Mouse (Mus musculus) liver, embryonic 13.5 days (tissue): ENCODE results near the gene Ap2m1. TPM values are rescaled to one million over a fixed set of nuclear protein-coding genes. Genes with fewer than 3 reads are reported as not detected.

Experiments used
- ATAC-seq: fragments of 200-750 bp; cut with Nextera tagmentation; 2 replicates; pipeline ENCODE4 v1.8.0; 2017; ENCODE audit warnings: low read depth, mild to moderate bottlenecking, moderate number of reproducible peaks, moderate library complexity
- DNase-seq: peaks from one replicate; pipeline ENCODE4 v3.0.0; 2022
- H3K27ac ChIP-seq: fragments of 300-500 bp; sonication (generic); 2 replicates; pipeline ENCODE4 v1.5.1; 2015; ENCODE audit warnings: moderate library complexity, mild to moderate bottlenecking, inconsistent platforms
- H3K27me3 ChIP-seq: fragments of 300-500 bp; sonication (generic); 2 replicates; pipeline ENCODE4 v1.6.1; 2015; ENCODE audit warnings: mild to moderate bottlenecking, inconsistent platforms
- H3K36me3 ChIP-seq: fragments of 300-500 bp; sonication (generic); 2 replicates; pipeline ENCODE4 v1.6.1; 2015; ENCODE audit warnings: mild to moderate bottlenecking, inconsistent platforms
- H3K4me1 ChIP-seq: fragments of 300-500 bp; sonication (generic); replicated peaks from 2 replicates; pipeline ENCODE4 v1.6.1; 2015; ENCODE audit warnings: inconsistent platforms
- H3K4me2 ChIP-seq: fragments of 300-500 bp; sonication (generic); 2 replicates; pipeline ENCODE4 v1.6.1; 2015; ENCODE audit warnings: inconsistent platforms, mild to moderate bottlenecking, moderate library complexity
- H3K4me3 ChIP-seq: fragments of 300-500 bp; sonication (generic); replicated peaks from 2 replicates; pipeline ENCODE4 v1.5.1; 2015; ENCODE audit warnings: mild to moderate bottlenecking, inconsistent platforms
- H3K9ac ChIP-seq: fragments of 300-500 bp; sonication (generic); 2 replicates; pipeline ENCODE4 v1.6.1; 2015; ENCODE audit warnings: mild to moderate bottlenecking, inconsistent platforms
- H3K9me3 ChIP-seq: fragments of 300-500 bp; sonication (generic); replicated peaks from 2 replicates; pipeline ENCODE4 v1.6.1; 2016; ENCODE audit warnings: inconsistent platforms
- WGBS: fragments of 180-500 bp; shearing (Covaris S2); methylation state at CpG from one replicate; pipeline ENCODE4 v1.1.7; 2015; ENCODE audit not compliant: insufficient replicate concordance; 5-methylcytosine and 5-hydroxymethylcytosine counted together
- polyA plus RNA-seq: library from polyadenylated mRNA; unstranded; fragments of >200 nt; fragmentation: Nextera tagmentation; extraction: Ambion mirVana; gene quantifications from 2 replicates; pipeline ENCODE4 v1.2.1, GENCODE M21; 2015

Gene Ap2m1
- polyA plus RNA-seq, 1 experiment from 2014 or later = 413 TPM

GRCm38 (mm10) chr16:20549161-20549560, 13.9 kb downstream of the Ap2m1 start:
- H3K4me3 ChIP-seq = peak overlapping the region; percentile 75
- 42% methylated on average over 9 of the region's 9 CpGs for WGBS
- no peak for ATAC-seq
- H3K4me2 ChIP-seq = peak overlapping the region; percentile 87
- H3K4me1 ChIP-seq = peaks cover 33% of the 10 kb centered on the region
- peak overlapping the region; percentile 75 for H3K27ac ChIP-seq
- no peaks in the 10 kb centered on the region for H3K27me3 ChIP-seq
- H3K36me3 ChIP-seq = peaks cover 63% of the 10 kb centered on the region
- no peaks in the 10 kb centered on the region for H3K9me3 ChIP-seq
- H3K9ac ChIP-seq = peak overlapping the region; percentile 77
- DNase-seq = no peak

GRCm38 (mm10) chr16:20551691-20552090, 16.4 kb downstream of the Ap2m1 start:
- Histone ChIP-seq H3K9ac (no peak overlapping the region), H3K36me3 (peaks cover 62% of the 10 kb centered on the region)
- 89% methylated on average over 5 of the region's 5 CpGs for whole genome bisulfite sequencing

GRCm38 (mm10) chr16:20552594-20552993, 17.3 kb downstream of the Ap2m1 start:
- no peak overlapping the region for H3K27ac ChIP-seq
- WGBS = 74% methylated on average over 1 of the region's 1 CpGs
- ATAC-seq (no peak), DNase-seq (no peak)
- H3K4me1 ChIP-seq = peaks cover 22% of the 10 kb centered on the region
- H3K4me3 ChIP-seq = no peak overlapping the region
- H3K4me2 ChIP-seq = no peak overlapping the region
- no peak overlapping the region for H3K9ac ChIP-seq
- no peaks in the 10 kb centered on the region for H3K9me3 ChIP-seq
- H3K36me3 ChIP-seq = peaks cover 66% of the 10 kb centered on the region
- H3K27me3 ChIP-seq = no peaks in the 10 kb centered on the region

More at GRCm38 (mm10) chr16:20551691-20552090, 16.4 kb downstream of the Ap2m1 start:
- ATAC-seq (no peak), DNase-seq (no peak)
- Histone ChIP-seq H3K9me3 (no peaks in the 10 kb centered on the region), H3K4me1 (peaks cover 30% of the 10 kb centered on the region), H3K4me3 (no peak overlapping the region), H3K4me2 (no peak overlapping the region), H3K27ac (no peak overlapping the region), H3K27me3 (no peaks in the 10 kb centered on the region)

- ATAC-seq = no peak
- no peaks in the 10 kb centered on the region for H3K27me3 ChIP-seq
These were observed 19.7 kb downstream of the Ap2m1 start for GRCm38 (mm10) chr16:20555000-20555399.

GRCm38 (mm10) chr16:20557381-20557780, 22.1 kb downstream of the Ap2m1 start:
- ATAC-seq = no peak
- DNase-seq = no peak
- Histone ChIP-seq H3K9me3 (no peaks in the 10 kb centered on the region), H3K27me3 (no peaks in the 10 kb centered on the region), H3K4me1 (no peaks in the 10 kb centered on the region), H3K4me3 (no peak overlapping the region), H3K9ac (no peak overlapping the region), H3K4me2 (no peak overlapping the region), H3K36me3 (peaks cover 90% of the 10 kb centered on the region), H3K27ac (no peak overlapping the region)
- 76% methylated on average over 7 of the region's 7 CpGs for WGBS

More at GRCm38 (mm10) chr16:20555000-20555399, 19.7 kb downstream of the Ap2m1 start:
- no peak overlapping the region for H3K4me3 ChIP-seq
- DNase-seq = no peak
- no peak overlapping the region for H3K4me2 ChIP-seq
- no peaks in the 10 kb centered on the region for H3K9me3 ChIP-seq
- H3K36me3 ChIP-seq = peaks cover 88% of the 10 kb centered on the region
- no peak overlapping the region for H3K27ac ChIP-seq
- WGBS = 80% methylated on average over 6 of the region's 6 CpGs
- no peak overlapping the region for H3K9ac ChIP-seq
- peaks cover 5% of the 10 kb centered on the region for H3K4me1 ChIP-seq

- Histone ChIP-seq H3K4me2 (no peak overlapping the region), H3K36me3 (peaks cover 30% of the 10 kb centered on the region), H3K9ac (no peak overlapping the region), H3K4me1 (no peaks in the 10 kb centered on the region), H3K27me3 (no peaks in the 10 kb centered on the region; the same call in 1 of the 2 replicates), H3K4me3 (no peak overlapping the region), H3K9me3 (no peaks in the 10 kb centered on the region), H3K27ac (no peak overlapping the region)
- DNase-seq (no peak), ATAC-seq (no peak)
- WGBS = 52% methylated on average over 1 of the region's 1 CpGs
These were observed 29.8 kb downstream of the Ap2m1 start for GRCm38 (mm10) chr16:20565075-20565474.

- Histone ChIP-seq H3K36me3 (no peaks in the 10 kb centered on the region), H3K4me1 (peaks cover 33% of the 10 kb centered on the region), H3K9me3 (no peaks in the 10 kb centered on the region), H3K27ac (no peak within 1 kb of the TSS), H3K9ac (peak within 1 kb of the TSS; percentile 28; the same call in 1 of the 2 replicates), H3K27me3 (peaks cover 86% of the 10 kb centered on the region), H3K4me3 (peak within 1 kb of the TSS; percentile 50), H3K4me2 (peak within 1 kb of the TSS; percentile 71)
- WGBS = 5% methylated on average over 24 of the region's 24 CpGs
- no peak for DNase-seq
- 0 out of 2 replicates have a peak, but pooled peaks have one; percentile 10 for ATAC-seq
These were observed 54.2 kb downstream of the Ap2m1 start, which contains the start of gene Vwa5b2 for GRCm38 (mm10) chr16:20589366-20589938. Gene Vwa5b2 (plus strand): TSS chr16:20589471.

GRCm38 (mm10) chr16:20589939-20590679, 54.8 kb downstream of the Ap2m1 start:
- peak; percentile 29; the same call in 1 of the 2 replicates for ATAC-seq
- under 1% methylated on average over 39 of the region's 39 CpGs for WGBS
- Histone ChIP-seq H3K4me3 (peak overlapping the region; percentile 50), H3K36me3 (no peaks in the 10 kb centered on the region), H3K9ac (peak overlapping the region; percentile 28; the same call in 1 of the 2 replicates), H3K27me3 (peaks cover 88% of the 10 kb centered on the region), H3K4me1 (peaks cover 40% of the 10 kb centered on the region), H3K4me2 (peak overlapping the region; percentile 71), H3K9me3 (no peaks in the 10 kb centered on the region), H3K27ac (no peak overlapping the region)
- no peak for DNase-seq

- ATAC-seq (no peak), DNase-seq (no peak)
- H3K36me3 ChIP-seq = no peaks in the 10 kb centered on the region
- under 1% methylated on average over 15 of the region's 17 CpGs for WGBS
- H3K27ac ChIP-seq = no peak overlapping the region
- peak overlapping the region; percentile 71 for H3K4me2 ChIP-seq
- H3K9me3 ChIP-seq = no peaks in the 10 kb centered on the region
- H3K4me3 ChIP-seq = peak overlapping the region; percentile 50
- peaks cover 84% of the 10 kb centered on the region for H3K27me3 ChIP-seq
- H3K4me1 ChIP-seq = peaks cover 45% of the 10 kb centered on the region
- no peak overlapping the region for H3K9ac ChIP-seq
These were observed 55.4 kb downstream of the Ap2m1 start for GRCm38 (mm10) chr16:20590680-20591038.

GRCm38 (mm10) chr16:20591076-20591705, 55.9 kb downstream of the Ap2m1 start:
- ATAC-seq (no peak), DNase-seq (no peak)
- Histone ChIP-seq H3K9ac (no peak overlapping the region), H3K4me3 (peak overlapping the region; percentile 50), H3K36me3 (no peaks in the 10 kb centered on the region), H3K9me3 (no peaks in the 10 kb centered on the region), H3K27ac (no peak overlapping the region), H3K27me3 (peaks cover 80% of the 10 kb centered on the region), H3K4me1 (peaks cover 50% of the 10 kb centered on the region), H3K4me2 (peak overlapping the region; percentile 71)
- 7% methylated on average over 48 of the region's 48 CpGs for WGBS
